Mouse (Mus musculus) cortical plate, adult 2 months (tissue): Measurements from ENCODE around the gene Ankrd35.

Experiments
- CTCF ChIP-seq: fragments of 200-500 bp; IDR thresholded peaks from 2 replicates; pipeline ENCODE4 v1.5.1; 2011; ENCODE audit warnings: mild to moderate bottlenecking, control low read depth, low read length; ENCODE audit not compliant: insufficient read depth; ENCODE audit errors: extremely low read depth
- POLR2A ChIP-seq: fragments of 200-500 bp; IDR thresholded peaks from 2 replicates; pipeline ENCODE4 v1.6.1; 2011; ENCODE audit warnings: mild to moderate bottlenecking, low read length, control low read depth; ENCODE audit not compliant: insufficient read depth; ENCODE audit errors: extremely low read depth

DNA sequence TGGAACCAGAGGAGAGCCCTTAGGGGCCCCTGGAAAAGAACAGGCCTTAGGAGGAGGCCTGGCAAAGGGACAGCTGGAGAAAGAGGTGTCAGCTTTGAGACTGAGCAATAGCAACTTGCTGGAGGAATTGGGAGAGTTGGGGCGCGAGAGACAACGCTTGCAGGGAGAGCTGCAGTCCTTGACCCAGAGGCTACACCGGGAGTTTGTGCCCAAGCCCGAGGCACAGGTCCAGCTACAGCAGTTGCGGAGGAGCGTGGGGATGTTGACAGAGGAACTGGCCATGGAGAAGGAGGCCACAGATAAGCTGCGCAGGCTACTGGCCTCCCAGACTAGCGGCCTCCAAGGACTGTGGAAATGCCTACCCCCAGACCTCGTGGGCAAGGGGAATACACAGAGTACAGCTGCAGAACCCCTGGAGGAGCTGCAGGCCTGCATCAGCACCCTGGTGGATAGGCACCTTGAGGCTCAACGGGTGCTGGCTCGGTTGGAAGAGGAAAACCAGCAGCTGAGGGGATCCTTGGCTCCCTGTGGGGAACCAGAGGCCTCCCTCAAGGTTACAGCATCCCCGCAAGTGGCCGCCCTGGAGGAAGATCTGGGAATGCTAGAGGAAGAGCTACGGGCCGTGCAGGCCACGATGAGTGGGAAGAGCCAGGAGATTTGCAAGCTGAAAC is 14.4 kb downstream of the Ankrd35 start:
- no peak for TF ChIP-seq CTCF
- TF ChIP-seq POLR2A = no peak
